Mouse (Mus musculus) midbrain, embryonic 11.5 days (tissue): ENCODE measurements around the gene Trp53tg5. TPM values are rescaled to one million over a fixed set of nuclear protein-coding genes. Genes with fewer than 3 reads are reported as not detected.

Source experiments
- ATAC-seq: fragments of 200-750 bp; cut with Nextera tagmentation; 2 replicates; pipeline ENCODE4 v1.8.0; 2017; ENCODE audit warnings: moderate TSS enrichment, moderate library complexity; ENCODE audit not compliant: low FRiP score
- DNase-seq: peaks from one replicate; pipeline ENCODE4 v3.0.0; 2015; ENCODE audit warnings: low spot score; ENCODE audit errors: missing footprints
- H3K27ac ChIP-seq: fragments of 300-500 bp; sonication (generic); 2 replicates; pipeline ENCODE4 v1.5.1; 2014; ENCODE audit warnings: low read depth, low read length
- H3K27me3 ChIP-seq: fragments of 300-500 bp; sonication (generic); 2 replicates; pipeline ENCODE4 v1.6.1; 2014; ENCODE audit warnings: mild to moderate bottlenecking, low read length, moderate library complexity, mixed read lengths; ENCODE audit not compliant: control insufficient read depth, insufficient read depth
- H3K36me3 ChIP-seq: fragments of 300-500 bp; sonication (generic); 2 replicates; pipeline ENCODE4 v1.6.1; 2014; ENCODE audit warnings: mild to moderate bottlenecking, low read length, moderate library complexity, mixed read lengths; ENCODE audit not compliant: control insufficient read depth, insufficient read depth
- H3K4me1 ChIP-seq: fragments of 300-500 bp; sonication (generic); 2 replicates; pipeline ENCODE4 v1.6.1; 2014; ENCODE audit warnings: low read length; ENCODE audit not compliant: control insufficient read depth, insufficient read depth
- H3K4me2 ChIP-seq: fragments of 300-500 bp; sonication (generic); 2 replicates; pipeline ENCODE4 v1.6.1; 2014; ENCODE audit warnings: mild to moderate bottlenecking, moderate library complexity
- H3K4me3 ChIP-seq: fragments of 300-500 bp; sonication (generic); 2 replicates; pipeline ENCODE4 v1.5.1; 2014; ENCODE audit warnings: low read depth, low read length
- H3K9ac ChIP-seq: fragments of 300-500 bp; sonication (generic); 2 replicates; pipeline ENCODE4 v1.6.1; 2014; ENCODE audit warnings: low read length
- H3K9me3 ChIP-seq: fragments of 300-500 bp; sonication (generic); 2 replicates; pipeline ENCODE4 v1.6.1; 2016; ENCODE audit warnings: low read length; ENCODE audit not compliant: control insufficient read depth
- WGBS: fragments of 180-500 bp; shearing (Covaris S2); extraction: QIAGEN DNeasy Blood & Tissue Kit; methylation state at CpG from one replicate; pipeline ENCODE4 v1.1.7; 2014; 5-methylcytosine and 5-hydroxymethylcytosine counted together
- polyA plus RNA-seq: library from polyadenylated mRNA; unstranded; fragments of >200 nt; fragmentation: Nextera tagmentation; extraction: Ambion mirVana; gene quantifications from 2 replicates; pipeline ENCODE4 v1.2.1, GENCODE M21; 2014

Trp53tg5 gene
- polyA plus RNA-seq, 1 experiment from 2014 or later = not detected

DNA sequence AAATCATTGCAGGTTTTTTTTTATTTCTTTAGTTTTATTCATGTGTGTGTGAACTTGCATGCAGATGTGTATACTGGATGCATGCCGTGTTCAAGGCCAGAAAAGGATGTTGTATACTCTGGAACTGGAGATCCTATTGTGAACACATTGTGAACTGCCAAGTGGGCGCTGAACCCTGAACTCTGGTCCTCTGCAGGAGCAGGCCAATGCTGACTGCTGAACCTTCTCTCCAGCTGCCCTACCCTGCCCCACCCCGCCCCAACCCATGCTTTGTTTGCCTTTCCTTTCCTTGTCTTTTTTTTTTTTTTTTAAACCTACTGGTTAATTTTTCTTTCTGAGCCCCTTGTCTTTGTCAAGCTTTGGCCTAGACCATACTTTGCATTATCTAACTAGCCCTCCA is 41.4 kb upstream of the Trp53tg5 start:
- no peak overlapping the region for H3K4me2 ChIP-seq
- H3K27me3 ChIP-seq = no peaks in the 10 kb centered on the region
- DNase-seq (no peak), ATAC-seq (no peak)
- no peak overlapping the region for H3K4me3 ChIP-seq
- no peaks in the 10 kb centered on the region for H3K9me3 ChIP-seq
- WGBS = 81% methylated on average over 3 of the region's 3 CpGs
- H3K4me1 ChIP-seq = no peaks in the 10 kb centered on the region
- H3K36me3 ChIP-seq = no peaks in the 10 kb centered on the region
- no peak overlapping the region for H3K9ac ChIP-seq
- H3K27ac ChIP-seq = no peak overlapping the region

DNA sequence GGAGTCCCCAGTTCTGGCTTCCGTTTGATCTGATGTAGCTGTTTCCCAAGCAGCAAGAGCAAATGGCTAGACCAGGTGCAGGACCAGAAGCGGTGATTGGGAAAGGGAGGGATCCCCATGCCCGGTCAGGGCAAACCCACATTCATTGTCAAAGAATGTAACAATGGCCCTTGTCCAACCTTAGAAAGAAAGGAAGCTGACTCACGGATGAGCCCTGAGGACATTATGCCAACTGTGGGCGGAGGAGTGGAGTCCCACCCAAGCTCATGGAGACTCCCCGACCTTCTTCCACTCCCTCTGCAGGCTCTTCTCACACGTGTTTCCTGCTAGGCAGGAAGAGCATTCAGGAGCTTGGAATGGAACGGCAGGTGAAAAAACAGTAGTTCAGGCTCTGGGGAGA is 39.9 kb upstream of the Trp53tg5 start:
- 81% methylated on average over 8 of the region's 8 CpGs for WGBS
- H3K4me2 ChIP-seq = no peak overlapping the region
- no peaks in the 10 kb centered on the region for H3K27me3 ChIP-seq
- DNase-seq (no peak), ATAC-seq (no peak)
- H3K4me3 ChIP-seq = no peak overlapping the region
- no peak overlapping the region for H3K9ac ChIP-seq
- no peaks in the 10 kb centered on the region for H3K4me1 ChIP-seq
- H3K9me3 ChIP-seq = no peaks in the 10 kb centered on the region
- H3K27ac ChIP-seq = no peak overlapping the region
- no peaks in the 10 kb centered on the region; the same call in 1 of the 2 replicates for H3K36me3 ChIP-seq

DNA sequence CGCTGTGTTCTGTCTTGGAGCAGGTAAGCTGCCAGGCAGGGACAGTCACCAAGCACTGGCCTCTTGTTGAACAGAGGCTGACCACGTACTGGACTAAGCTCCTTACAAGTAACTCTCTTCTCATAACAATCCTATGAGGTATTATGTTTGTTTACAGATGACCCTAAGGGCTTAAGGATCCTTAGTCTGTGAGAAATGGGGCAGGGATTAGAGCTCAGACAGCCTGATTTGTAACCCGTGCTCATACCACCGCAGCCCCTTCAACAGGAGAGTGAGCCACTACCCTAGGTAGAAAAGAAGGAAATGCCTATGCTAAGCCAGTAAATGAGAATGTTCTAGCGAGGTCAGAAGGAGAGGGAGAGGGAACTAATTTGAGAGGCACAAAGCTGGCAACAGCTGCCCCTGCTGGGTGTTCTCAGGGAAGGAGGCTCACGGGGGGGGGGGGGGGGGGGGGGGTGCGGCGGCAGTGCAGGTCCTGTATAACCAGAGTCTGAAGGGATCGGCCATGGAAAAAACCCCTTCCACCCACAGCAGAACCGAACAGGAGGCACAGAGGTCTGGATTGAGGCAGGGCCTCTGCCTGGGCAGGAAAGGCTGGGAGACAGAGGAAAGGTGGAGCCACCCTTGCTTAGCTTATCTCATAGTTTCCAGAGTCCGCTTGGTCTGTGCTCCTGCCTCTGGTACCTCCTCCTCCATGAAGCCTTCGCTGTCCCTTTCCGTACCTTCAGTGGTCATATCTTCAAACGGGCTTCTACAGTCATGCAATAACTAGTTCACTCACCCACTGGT is 38.8 kb upstream of the Trp53tg5 start:
- H3K27ac ChIP-seq = no peak overlapping the region
- ATAC-seq (no peak), DNase-seq (no peak)
- H3K36me3 ChIP-seq = no peaks in the 10 kb centered on the region; the same call in 1 of the 2 replicates
- no peak overlapping the region for H3K4me2 ChIP-seq
- 58% methylated on average over 13 of the region's 14 CpGs for WGBS
- no peak overlapping the region for H3K9ac ChIP-seq
- no peaks in the 10 kb centered on the region for H3K27me3 ChIP-seq
- no peak overlapping the region for H3K4me3 ChIP-seq
- no peaks in the 10 kb centered on the region for H3K9me3 ChIP-seq
- no peaks in the 10 kb centered on the region for H3K4me1 ChIP-seq

DNA sequence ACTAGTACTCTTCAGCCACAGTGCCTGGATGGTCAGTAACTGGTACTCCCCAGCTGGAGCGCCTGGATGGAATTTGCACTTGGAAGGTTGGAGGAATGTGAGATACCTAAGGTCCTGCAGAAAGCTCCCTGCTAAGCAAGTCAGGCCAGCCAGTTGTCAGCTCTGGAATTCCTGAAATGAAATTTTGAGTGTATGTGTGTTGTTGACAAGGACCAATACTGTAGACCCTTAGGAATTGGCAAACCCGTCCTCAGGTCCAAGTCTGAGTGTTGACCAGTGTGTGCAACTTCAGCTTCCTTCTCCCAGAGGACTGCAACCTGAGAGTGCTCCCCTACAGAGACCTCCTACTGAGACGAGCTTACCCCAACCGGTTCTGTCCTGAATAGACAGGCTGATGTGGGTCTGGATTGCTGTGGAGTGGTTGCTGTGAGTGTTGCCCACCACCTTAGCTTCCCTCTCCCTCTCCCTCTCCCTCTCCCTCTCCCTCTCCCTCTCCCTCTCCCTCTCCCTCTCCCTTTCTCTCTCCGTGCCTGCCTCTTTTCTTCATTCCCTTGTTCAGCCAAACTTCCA is 37.2 kb upstream of the Trp53tg5 start:
- H3K9me3 ChIP-seq = no peaks in the 10 kb centered on the region
- ATAC-seq (no peak), DNase-seq (no peak)
- H3K27ac ChIP-seq = no peak overlapping the region
- no peak overlapping the region for H3K4me2 ChIP-seq
- peaks cover 2% of the 10 kb centered on the region; the same call in 1 of the 2 replicates for H3K36me3 ChIP-seq
- H3K27me3 ChIP-seq = no peaks in the 10 kb centered on the region
- H3K9ac ChIP-seq = no peak overlapping the region
- H3K4me1 ChIP-seq = no peaks in the 10 kb centered on the region
- H3K4me3 ChIP-seq = no peak overlapping the region
- WGBS = 54% methylated on average over 4 of the region's 5 CpGs

DNA sequence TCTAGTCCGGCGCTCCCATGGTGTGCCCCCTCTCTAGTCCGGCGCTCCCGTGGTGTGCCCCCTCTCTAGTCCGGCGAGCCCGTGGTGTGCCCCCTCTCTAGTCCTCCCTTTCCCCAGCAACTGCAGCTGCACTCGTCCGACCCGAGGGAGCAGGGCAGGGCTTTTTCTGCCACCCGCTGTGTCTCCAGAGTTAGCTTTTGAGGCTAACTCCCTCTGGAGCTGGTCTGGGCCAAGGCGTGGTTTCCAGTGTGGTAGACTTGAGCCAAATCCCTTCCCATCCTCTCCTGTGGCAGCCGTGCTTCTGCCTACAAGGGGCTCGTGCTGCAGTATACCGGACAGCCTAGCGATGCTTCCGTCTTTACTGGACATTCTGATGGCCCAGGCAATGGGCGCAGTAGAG is 34.3 kb upstream of the Trp53tg5 start:
- Histone ChIP-seq H3K27ac (no peak overlapping the region), H3K27me3 (no peaks in the 10 kb centered on the region), H3K4me3 (no peak overlapping the region), H3K9me3 (no peaks in the 10 kb centered on the region), H3K9ac (no peak overlapping the region), H3K4me2 (no peak overlapping the region), H3K36me3 (peaks cover 18% of the 10 kb centered on the region), H3K4me1 (no peaks in the 10 kb centered on the region)
- WGBS = 84% methylated on average over 19 of the region's 19 CpGs
- DNase-seq (no peak), ATAC-seq (no peak)

DNA sequence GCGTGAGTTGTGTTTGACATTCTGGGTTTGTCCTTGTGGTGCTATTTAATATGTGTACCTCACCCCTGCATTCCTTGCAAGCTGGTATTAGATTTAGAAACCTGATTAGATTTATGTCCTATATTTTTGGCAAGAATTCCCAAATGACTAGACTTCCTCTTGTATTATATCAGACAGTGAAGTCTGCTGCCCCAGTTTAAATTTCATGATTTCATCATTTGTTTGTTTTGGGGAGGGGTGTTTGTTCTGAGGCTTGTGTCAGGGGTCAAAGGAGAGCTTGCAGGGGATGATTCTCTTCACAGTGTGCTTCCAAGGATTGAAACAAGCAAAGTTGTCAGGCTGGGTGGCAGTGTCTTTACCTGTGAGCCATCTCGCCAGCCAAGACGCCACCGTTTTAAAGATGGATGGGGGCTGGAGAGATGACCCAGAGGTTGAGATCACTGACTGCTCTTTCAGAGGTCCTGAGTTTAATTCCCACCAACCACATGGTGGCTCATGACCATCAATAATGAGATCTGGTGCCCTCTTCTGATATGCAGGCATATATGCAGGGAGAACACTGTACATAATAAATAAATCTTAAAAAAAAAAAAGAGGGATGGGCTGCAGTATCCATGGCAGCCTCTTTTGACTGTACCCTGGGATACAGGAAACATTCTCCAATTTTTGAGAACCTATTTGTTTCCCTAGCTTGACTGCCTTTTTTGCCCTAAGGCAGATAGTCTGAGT is 32.3 kb upstream of the Trp53tg5 start:
- 96% methylated on average over 4 of the region's 4 CpGs for WGBS
- DNase-seq (no peak), ATAC-seq (no peak)
- no peaks in the 10 kb centered on the region for H3K27me3 ChIP-seq
- no peaks in the 10 kb centered on the region for H3K9me3 ChIP-seq
- H3K9ac ChIP-seq = no peak overlapping the region
- H3K36me3 ChIP-seq = peaks cover 24% of the 10 kb centered on the region
- H3K27ac ChIP-seq = no peak overlapping the region
- no peak overlapping the region for H3K4me3 ChIP-seq
- H3K4me1 ChIP-seq = no peaks in the 10 kb centered on the region
- H3K4me2 ChIP-seq = no peak overlapping the region

DNA sequence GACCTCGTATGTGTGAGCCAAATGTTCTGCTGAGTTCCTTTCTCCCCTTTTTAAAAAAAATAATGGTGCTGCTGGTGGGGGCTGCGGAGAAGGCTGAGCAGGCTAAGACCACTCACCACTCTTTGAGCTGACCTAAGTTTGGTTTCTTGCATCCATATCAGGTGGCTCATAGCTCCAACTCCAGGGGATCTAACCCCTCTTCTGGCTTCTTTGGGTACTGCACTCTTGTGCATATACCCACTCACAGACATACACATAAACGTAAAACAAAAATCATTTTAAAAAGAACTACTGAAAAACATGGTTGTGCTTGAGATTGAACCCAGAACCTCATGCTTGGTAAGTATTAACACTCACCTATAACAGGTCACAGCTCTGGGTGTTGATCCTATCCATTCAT is 31.4 kb upstream of the Trp53tg5 start:
- Histone ChIP-seq H3K9ac (no peak overlapping the region), H3K4me3 (no peak overlapping the region), H3K4me1 (no peaks in the 10 kb centered on the region), H3K4me2 (no peak overlapping the region), H3K27ac (no peak overlapping the region), H3K9me3 (no peaks in the 10 kb centered on the region), H3K27me3 (no peaks in the 10 kb centered on the region), H3K36me3 (peaks cover 24% of the 10 kb centered on the region)
- WGBS = 98% methylated on average over 3 of the region's 3 CpGs
- ATAC-seq (no peak), DNase-seq (no peak)

DNA sequence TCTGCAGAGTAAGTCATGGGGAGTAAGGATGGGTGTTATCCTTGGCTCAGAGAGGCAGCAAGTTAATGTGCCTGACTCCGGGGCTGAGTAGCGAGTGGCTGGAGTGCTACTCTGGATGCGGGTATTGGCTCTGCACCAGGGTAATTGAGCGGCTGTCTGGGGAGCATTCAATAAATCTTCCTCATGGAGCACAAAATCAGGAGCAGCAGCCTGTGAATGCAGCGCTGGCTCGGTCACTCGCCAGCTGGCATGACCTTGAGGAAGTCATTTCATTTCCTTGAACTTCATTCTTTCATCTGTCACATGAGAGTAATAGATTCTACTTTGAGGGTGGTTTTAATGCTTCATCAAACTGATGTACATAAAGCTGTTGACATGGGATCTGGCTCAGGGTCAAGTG is 27.0 kb upstream of the Trp53tg5 start:
- Histone ChIP-seq H3K36me3 (peaks cover 23% of the 10 kb centered on the region), H3K9me3 (no peaks in the 10 kb centered on the region), H3K27ac (no peak overlapping the region), H3K4me1 (peaks cover 5% of the 10 kb centered on the region; the same call in 1 of the 2 replicates), H3K4me2 (no peak overlapping the region), H3K27me3 (no peaks in the 10 kb centered on the region), H3K4me3 (no peak overlapping the region), H3K9ac (no peak overlapping the region)
- no peak for ATAC-seq
- 93% methylated on average over 7 of the region's 7 CpGs for WGBS
- DNase-seq = no peak

DNA sequence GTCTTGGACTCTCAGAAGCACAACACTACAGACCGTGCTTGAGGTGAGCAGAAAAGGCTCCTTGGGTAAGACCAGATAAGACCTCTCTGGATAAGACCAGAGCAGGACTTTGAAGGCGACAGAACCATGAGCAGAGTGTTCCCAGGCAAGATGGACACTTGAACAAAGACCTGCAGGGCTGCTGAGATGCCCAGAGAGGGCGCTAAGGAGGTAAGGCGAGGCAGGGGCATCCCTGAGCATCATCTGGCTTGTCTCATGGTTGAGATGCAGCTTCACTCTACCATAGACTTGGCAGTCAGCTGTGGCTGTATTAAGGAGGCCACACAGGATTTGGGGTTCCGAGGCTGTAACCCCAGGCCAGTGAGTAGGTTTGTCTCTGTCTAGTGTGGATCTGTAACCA is 25.8 kb upstream of the Trp53tg5 start:
- H3K36me3 ChIP-seq = peaks cover 16% of the 10 kb centered on the region; the same call in 1 of the 2 replicates

More for the DNA sequence above, 25.8 kb upstream of the Trp53tg5 start:
- H3K9me3 ChIP-seq = no peaks in the 10 kb centered on the region
- no peak overlapping the region for H3K27ac ChIP-seq
- H3K27me3 ChIP-seq = no peaks in the 10 kb centered on the region
- WGBS = 65% methylated on average over 5 of the region's 5 CpGs
- ATAC-seq (no peak), DNase-seq (no peak)
- no peak overlapping the region for H3K4me2 ChIP-seq
- H3K4me3 ChIP-seq = no peak overlapping the region
- H3K9ac ChIP-seq = no peak overlapping the region
- peaks cover 5% of the 10 kb centered on the region; the same call in 1 of the 2 replicates for H3K4me1 ChIP-seq
